Mouse (Mus musculus) ES-E14 (cell line): Measurements from ENCODE around the gene Gna15.

Source experiments
- CHD2 ChIP-seq: IDR thresholded peaks from 2 replicates; pipeline ENCODE4 v1.6.1; 2014; ENCODE audit warnings: mild to moderate bottlenecking, low read depth, low read length, inconsistent platforms
- HCFC1 ChIP-seq: IDR thresholded peaks from 2 replicates; pipeline ENCODE4 v1.6.1; 2012; ENCODE audit warnings: low read length, inconsistent platforms, borderline replicate concordance; ENCODE audit not compliant: insufficient read depth
- ZC3H11A ChIP-seq: IDR thresholded peaks from 2 replicates; pipeline ENCODE4 v1.6.1; 2012; ENCODE audit warnings: low read depth, mild to moderate bottlenecking, inconsistent platforms, low read length, borderline replicate concordance
- ZNF384 ChIP-seq: IDR thresholded peaks from 2 replicates; pipeline ENCODE4 v1.6.1; 2012; ENCODE audit warnings: low read depth, low read length, inconsistent platforms

- TF ChIP-seq CHD2 = no peak
- TF ChIP-seq ZC3H11A = no peak
- TF ChIP-seq HCFC1 = no peak
- no peak for TF ChIP-seq ZNF384
Observed at GRCm38 (mm10) chr10:81494260-81495041, 29.6 kb downstream of the Gna15 start.
